23 mouse cellular contexts compared by ENCODE assay signal in the genomic region with DNA sequence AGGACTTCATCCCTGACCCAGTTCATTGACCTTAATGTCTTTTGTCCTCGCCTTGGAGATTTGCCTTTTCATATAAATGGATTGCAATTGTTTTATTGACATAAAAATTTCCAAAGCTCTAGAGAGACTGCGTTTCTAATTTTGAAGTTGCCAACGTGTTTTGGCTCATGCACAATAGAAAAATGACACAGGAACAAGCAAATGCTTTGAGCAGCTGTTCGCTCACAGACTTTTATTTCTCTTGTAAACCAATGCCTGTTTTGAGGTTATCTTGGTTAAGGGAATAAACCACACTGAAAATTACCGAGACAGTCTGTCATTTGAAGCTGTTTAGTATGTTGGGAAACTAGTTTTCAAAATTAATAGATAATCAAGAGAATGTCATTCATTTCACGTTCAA.
A peak's percentile ranks its signal among the peaks of the same experiment; 100 is the strongest.
DNase-seq lines count a peak whose midpoint lies in the region; ATAC-seq and TF ChIP-seq lines count a peak whose summit lies in the region.
"Had no signal": no experiment of that assay in that cellular context is flagged by ENCODE, and none has a peak within 500 bp of the region (broad histone marks: within the 10 kb centered on the region; RNA-seq: fewer than 3 reads in every experiment).

No protein-coding gene starts in this region.

- H3K27ac ChIP-seq in forebrain, embryonic 15.5 days (replicated peaks) = peak overlapping the region; percentile 78
- H3K27ac ChIP-seq in forebrain, embryonic 11.5 days (ENCODE audit: low read depth, low read length) = no peak overlapping the region
- H3K27ac ChIP-seq: embryonic facial prominence, embryonic 13.5 days; heart, embryonic 15.5 days; hindbrain, embryonic 14.5 days; liver, embryonic 13.5 days; midbrain, embryonic 12.5 days had no signal

- no peak for DNase-seq in forebrain, embryonic 11.5 days (ENCODE audit: low spot score)
- DNase-seq in layer of hippocampus, adult 11-12 months (ENCODE audit: low spot score) = peak; percentile 26
- DNase-seq in layer of hippocampus, adult 9-10 months (ENCODE audit: low spot score) = no peak
- peak; percentile 65 for DNase-seq in layer of hippocampus, adult 9-11 months
- DNase-seq: adrenal gland, postnatal 36 days; cerebellum, adult 18-20 months; cerebellum, postnatal 25 days; heart, postnatal 36 days; kidney, adult 18-20 months; kidney, postnatal 4 days; liver, embryonic 13.5 days; lung, adult 2 months; lung, postnatal 14 days; thymus, adult 2 months had no signal

- no peaks in the 10 kb centered on the region for H3K79me3 ChIP-seq in C2C12 (ENCODE audit: low read depth)

- no peak overlapping the region for H3K4me2 ChIP-seq in forebrain, embryonic 15.5 days (replicated peaks)
- H3K4me2 ChIP-seq in forebrain, embryonic 11.5 days (ENCODE audit: low read depth, low read length, severe bottlenecking) = no peak overlapping the region
- H3K4me2 ChIP-seq: embryonic facial prominence, embryonic 13.5 days; heart, embryonic 15.5 days; hindbrain, embryonic 14.5 days; liver, embryonic 13.5 days; midbrain, embryonic 12.5 days had no signal

- no peak for ATAC-seq in forebrain, embryonic 15.5 days (replicated peaks)
- ATAC-seq in forebrain, embryonic 11.5 days (replicated peaks; ENCODE audit: low FRiP score) = no peak
- no peak for ATAC-seq in granulocyte monocyte progenitor cell, adult 5-6 weeks (replicated peaks; ENCODE audit: poor library complexity, severe bottlenecking)
- ATAC-seq: inflammation-experienced regulatory T-cells, adult 6 months; Patski had no signal

- no peaks in the 10 kb centered on the region for H3K27me3 ChIP-seq in forebrain, embryonic 15.5 days
- no peaks in the 10 kb centered on the region for H3K27me3 ChIP-seq in forebrain, embryonic 11.5 days (ENCODE audit: control insufficient read depth, insufficient read depth, low read length)
- H3K27me3 ChIP-seq in C2C12 (ENCODE audit: control insufficient read depth, insufficient read depth, insufficient read length) = no peaks in the 10 kb centered on the region
- H3K27me3 ChIP-seq: embryonic facial prominence, embryonic 13.5 days; heart, embryonic 15.5 days; liver, embryonic 13.5 days; midbrain, embryonic 12.5 days; Patski had no signal

- TF ChIP-seq CTCF in C2C12 (IDR thresholded peaks at IDR 0.05; ENCODE audit: control insufficient read depth, insufficient read depth, insufficient read length) = no peak

- WGBS in forebrain, embryonic 15.5 days = 46% methylated on average over 6 of the region's 6 CpGs
- WGBS in forebrain, embryonic 11.5 days = 84% methylated on average over 6 of the region's 6 CpGs

- no peak overlapping the region for H3K4me3 ChIP-seq in forebrain, embryonic 15.5 days
- no peak overlapping the region for H3K4me3 ChIP-seq in forebrain, embryonic 11.5 days (ENCODE audit: low read depth, low read length)
- no peak overlapping the region for H3K4me3 ChIP-seq in C2C12 (ENCODE audit: insufficient read depth, poor library complexity, severe bottlenecking)
- H3K4me3 ChIP-seq: embryonic facial prominence, embryonic 13.5 days; heart, embryonic 15.5 days; liver, embryonic 13.5 days; midbrain, embryonic 12.5 days had no signal

- no peaks in the 10 kb centered on the region for H3K79me2 ChIP-seq in C2C12 (ENCODE audit: control insufficient read depth, insufficient read depth)

- H3K9me3 ChIP-seq in forebrain, embryonic 15.5 days = no peaks in the 10 kb centered on the region
- H3K9me3 ChIP-seq in forebrain, embryonic 11.5 days (ENCODE audit: control insufficient read depth, low read length) = no peaks in the 10 kb centered on the region
- H3K9me3 ChIP-seq: embryonic facial prominence, embryonic 13.5 days; heart, embryonic 15.5 days; liver, embryonic 13.5 days; midbrain, embryonic 12.5 days had no signal

- peaks cover 5% of the 10 kb centered on the region for H3K4me1 ChIP-seq in forebrain, embryonic 15.5 days
- no peaks in the 10 kb centered on the region for H3K4me1 ChIP-seq in forebrain, embryonic 11.5 days (replicated peaks; ENCODE audit: control insufficient read depth, insufficient read depth, low read length)
- H3K4me1 ChIP-seq: liver, embryonic 13.5 days had no signal

- no peak overlapping the region for H3ac ChIP-seq in C2C12 (ENCODE audit: control insufficient read depth, insufficient read length, low read depth)

- H3K36me3 ChIP-seq in forebrain, embryonic 15.5 days = no peaks in the 10 kb centered on the region
- H3K36me3 ChIP-seq in forebrain, embryonic 11.5 days (ENCODE audit: control insufficient read depth, insufficient read depth, low read length) = no peaks in the 10 kb centered on the region
- no peaks in the 10 kb centered on the region for H3K36me3 ChIP-seq in C2C12 (ENCODE audit: control insufficient read depth, insufficient read depth)
- H3K36me3 ChIP-seq: heart, embryonic 15.5 days; liver, embryonic 13.5 days had no signal

- no peak overlapping the region for H3K9ac ChIP-seq in forebrain, embryonic 15.5 days (replicated peaks)
- H3K9ac ChIP-seq in forebrain, embryonic 11.5 days (ENCODE audit: low read length) = no peak overlapping the region
- H3K9ac ChIP-seq: embryonic facial prominence, embryonic 13.5 days; heart, embryonic 15.5 days; hindbrain, embryonic 14.5 days; liver, embryonic 13.5 days; midbrain, embryonic 12.5 days had no signal

TF ChIP-seq in C2C12, 6 proteins besides CTCF, POLR2A, EP300 and RAD21:
- no peak for TF ChIP-seq CEBPB (IDR thresholded peaks at IDR 0.05; ENCODE audit: low read depth)
- peak; percentile 54 for TF ChIP-seq MYOD1 (IDR thresholded peaks at IDR 0.05; ENCODE audit: control insufficient read depth, insufficient read length, low read depth)

Comparison
In these comparisons a context has a peak if more than half of its experiments do, and no peak if none do; other contexts are left out.
1. DNase-seq: peak in layer of hippocampus, adult 11-12 months (single experiment) and layer of hippocampus, adult 9-11 months (single experiment); none in forebrain, embryonic 11.5 days (single experiment) and layer of hippocampus, adult 9-10 months (single experiment).